Mouse (Mus musculus) embryo, embryonic 9.5 days (tissue): ENCODE measurements around the gene Acsm5.

Experiments
- DNase-seq: peaks from one replicate; pipeline ENCODE4 v3.0.0-alpha.2; 2017; ENCODE audit errors: extremely low spot score

The Acsm5 gene

GRCm38 (mm10) chr7:119519163-119519562 lies at the start of gene Acsm5:
Gene Acsm5, plus strand, starts transcription at chr7:119519463.
- no peak for DNase-seq

GRCm38 (mm10) chr7:119476500-119477389 lies 42.5 kb upstream of the Acsm5 start:
- peak; percentile 5 for DNase-seq

DNA sequence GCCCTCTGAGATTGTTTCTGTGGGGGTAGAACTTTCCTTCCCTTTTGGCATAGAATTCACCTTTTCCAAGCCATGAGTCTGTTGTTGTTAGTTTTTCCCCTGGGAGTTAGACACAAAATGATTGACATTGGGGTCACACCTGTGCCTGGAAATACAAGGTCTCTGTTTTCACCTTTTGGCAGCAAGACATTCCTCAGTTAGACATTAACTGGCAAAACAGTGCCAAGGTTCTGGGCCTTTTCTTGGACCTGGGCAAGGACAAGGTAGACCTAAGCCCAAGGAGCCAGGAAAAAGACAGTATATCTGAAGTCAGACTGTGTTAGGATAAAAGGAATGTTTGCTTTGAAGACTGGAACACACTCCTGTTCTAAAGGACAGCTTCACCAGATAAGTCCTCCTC lies 40.0 kb upstream of the Acsm5 start, which contains the start of gene Umod:
Gene Umod (minus strand): TSS at position 27 of the 400 bp plus-strand sequence.
- no peak for DNase-seq

GRCm38 (mm10) chr7:119484154-119484553 lies 35.1 kb upstream of the Acsm5 start:
- no peak for DNase-seq

DNA sequence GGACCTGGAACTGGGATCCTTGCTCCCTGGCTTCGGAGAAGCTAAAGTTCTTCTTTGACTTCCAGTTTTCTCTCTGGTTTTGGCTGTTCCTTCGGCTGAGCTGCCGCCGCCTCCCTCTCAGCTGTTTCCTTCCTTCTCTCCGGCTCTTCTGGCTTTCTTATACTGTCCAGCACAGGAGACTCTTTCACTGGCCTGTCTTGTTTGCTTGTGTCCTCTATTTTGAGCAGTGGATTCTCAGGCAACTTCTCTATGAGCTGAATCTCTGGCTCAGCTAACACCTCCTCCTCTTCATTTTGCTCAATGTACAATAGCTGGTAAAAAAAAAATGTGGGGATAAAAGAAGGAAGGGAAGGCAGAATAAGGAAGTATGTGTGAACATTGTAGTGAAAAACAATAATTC lies 32.6 kb upstream of the Acsm5 start:
- no peak for DNase-seq

DNA sequence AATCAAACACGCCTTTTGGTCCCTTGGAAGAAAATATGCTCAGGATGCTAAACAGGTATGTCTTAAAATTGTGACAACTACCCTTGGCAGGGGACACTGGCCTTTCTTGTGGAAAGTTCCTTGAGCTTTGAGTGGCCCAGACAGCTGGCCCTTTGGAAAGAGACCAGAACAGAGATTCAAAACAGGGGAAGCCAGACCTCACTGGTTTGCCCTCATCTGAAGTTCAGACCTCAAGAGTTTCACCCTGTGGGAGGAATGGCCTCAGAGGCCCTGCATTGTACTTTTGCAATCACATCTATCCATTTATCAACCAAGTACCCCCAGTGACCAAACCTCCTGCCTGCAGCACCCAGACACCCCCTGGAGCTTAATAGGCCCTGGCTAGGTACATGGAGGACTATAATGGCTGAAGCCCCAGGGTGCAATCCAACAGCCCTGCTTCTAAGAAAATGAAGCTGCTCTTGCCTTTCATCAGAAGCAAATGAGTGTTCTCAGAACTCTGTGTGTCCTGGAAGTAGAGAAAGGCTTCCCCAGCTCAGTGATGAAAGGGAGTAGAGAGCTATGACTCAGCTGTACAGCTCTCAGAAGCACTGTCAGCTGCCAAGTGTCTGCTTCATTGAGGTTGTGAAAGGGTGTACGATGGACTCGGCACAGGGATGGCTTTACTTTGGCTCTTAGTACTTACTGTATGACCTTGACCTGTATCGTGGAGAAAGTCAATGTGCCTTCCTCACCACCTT lies 29.1 kb upstream of the Acsm5 start:
- DNase-seq = no peak

DNA sequence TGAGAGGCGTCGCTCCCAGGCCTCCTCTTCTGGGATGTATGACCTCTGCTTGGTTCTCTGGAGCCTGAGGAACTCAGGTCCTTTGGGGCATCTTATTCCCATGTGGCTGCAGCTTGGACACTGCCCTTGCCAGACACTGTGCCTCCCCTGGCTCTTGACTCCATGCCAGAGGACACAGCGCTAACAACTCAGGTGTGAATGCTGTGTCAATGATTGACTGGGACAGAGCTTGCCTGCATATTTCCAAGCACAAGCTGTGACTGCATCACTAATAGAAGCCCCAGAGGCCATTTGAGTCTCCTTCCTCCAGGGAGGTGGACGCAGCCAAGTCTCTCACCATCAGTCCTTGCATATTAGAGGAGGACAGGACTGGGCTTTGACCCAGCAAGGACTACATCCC lies 8.1 kb upstream of the Acsm5 start:
- DNase-seq = no peak

DNA sequence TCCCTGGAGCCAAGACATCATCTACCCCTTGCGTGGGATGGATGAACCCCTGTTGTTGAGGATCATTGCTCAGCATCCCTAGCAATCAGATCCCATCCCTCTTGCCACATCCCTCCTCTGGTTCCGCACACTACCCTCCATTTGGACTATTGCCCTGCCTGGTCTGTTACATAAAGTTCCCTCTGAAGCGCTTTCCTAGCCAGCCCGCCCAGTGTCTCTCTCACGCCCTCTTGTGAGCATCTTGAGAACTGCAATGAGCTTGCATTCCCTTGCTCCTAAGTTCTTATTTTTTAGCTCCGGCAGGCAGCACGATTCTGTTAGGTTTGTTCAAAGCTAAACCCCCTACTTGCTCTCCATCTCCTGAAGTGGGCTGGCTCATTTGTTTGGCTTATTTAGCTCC lies 6.2 kb upstream of the Acsm5 start:
- peak; percentile 42 for DNase-seq

- peak; percentile 31 for DNase-seq
Observed at GRCm38 (mm10) chr7:119515492-119516271, 3.6 kb upstream of the Acsm5 start.

- no peak for DNase-seq
Observed at GRCm38 (mm10) chr7:119516272-119516558, 3.0 kb upstream of the Acsm5 start.

DNA sequence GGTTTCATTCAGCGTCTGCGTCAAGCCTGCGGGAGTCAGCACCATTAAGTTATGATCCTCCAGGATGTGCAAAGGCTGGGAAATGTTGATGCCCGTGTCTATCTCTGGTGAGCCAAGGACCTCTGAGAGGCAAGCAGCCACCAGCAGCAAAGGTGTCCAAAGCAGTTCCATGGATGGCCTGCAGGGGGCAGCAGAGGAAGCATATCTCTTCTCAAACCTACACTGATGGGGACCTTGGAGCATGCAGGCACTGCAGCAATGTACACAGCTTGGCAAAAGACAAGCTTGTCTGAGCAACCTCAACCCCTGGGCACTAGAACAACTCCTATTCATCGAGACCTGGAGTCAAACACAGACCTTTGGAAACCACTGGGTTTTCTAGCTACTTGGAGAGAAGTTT lies 391 bp downstream of the Acsm5 start:
- peak; percentile 66 for DNase-seq

GRCm38 (mm10) chr7:119521816-119522215 lies 2.6 kb downstream of the Acsm5 start:
- DNase-seq = no peak

GRCm38 (mm10) chr7:119522385-119522784 lies 3.1 kb downstream of the Acsm5 start:
- no peak for DNase-seq

- DNase-seq = no peak
Observed at GRCm38 (mm10) chr7:119523389-119523788, 4.1 kb downstream of the Acsm5 start, which contains the start of gene Pdilt. Gene Pdilt, minus strand, starts transcription at chr7:119523489.

DNA sequence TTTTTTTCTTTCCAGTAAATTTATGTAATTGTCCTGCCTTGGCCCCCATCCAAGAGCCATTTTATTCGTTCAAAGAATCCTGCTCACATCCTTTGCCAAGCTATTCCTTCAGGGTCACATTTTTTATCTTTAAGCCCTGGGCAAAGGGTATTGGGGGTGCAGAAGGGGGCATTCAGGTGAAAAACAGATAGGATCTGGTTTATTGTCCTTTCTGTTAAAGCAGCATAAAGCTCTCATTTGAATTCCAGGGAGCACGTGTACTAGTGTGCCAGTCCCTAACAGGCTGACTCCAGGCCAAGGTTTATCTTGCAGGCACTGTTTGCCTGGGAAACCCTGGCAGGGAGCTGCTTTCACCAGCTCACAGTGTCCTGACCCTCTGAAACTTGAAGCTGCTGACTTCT lies 6.6 kb downstream of the Acsm5 start:
- DNase-seq = no peak

GRCm38 (mm10) chr7:119526486-119526885 lies 7.2 kb downstream of the Acsm5 start:
- DNase-seq = no peak

- DNase-seq = no peak
Observed at GRCm38 (mm10) chr7:119527135-119527534, 7.9 kb downstream of the Acsm5 start.

DNA sequence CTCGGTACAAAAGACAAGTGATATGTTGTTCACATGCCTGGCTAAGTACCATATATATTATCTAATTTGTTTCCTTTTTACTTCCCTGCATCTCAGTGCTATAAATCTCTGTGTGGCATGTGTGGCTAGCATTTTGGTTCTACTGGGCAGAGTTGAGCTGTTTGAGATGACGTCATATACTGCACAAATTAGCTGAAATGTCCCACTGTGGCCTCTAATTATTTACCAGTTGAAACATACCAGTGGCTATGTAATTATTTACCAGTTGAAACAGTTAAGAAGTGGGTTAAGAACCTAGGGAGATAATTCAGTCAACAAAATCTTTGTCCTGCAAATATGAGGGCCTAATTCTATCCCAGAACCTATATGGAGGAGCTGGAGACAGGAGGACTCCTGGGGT lies 8.3 kb downstream of the Acsm5 start:
- no peak for DNase-seq

DNA sequence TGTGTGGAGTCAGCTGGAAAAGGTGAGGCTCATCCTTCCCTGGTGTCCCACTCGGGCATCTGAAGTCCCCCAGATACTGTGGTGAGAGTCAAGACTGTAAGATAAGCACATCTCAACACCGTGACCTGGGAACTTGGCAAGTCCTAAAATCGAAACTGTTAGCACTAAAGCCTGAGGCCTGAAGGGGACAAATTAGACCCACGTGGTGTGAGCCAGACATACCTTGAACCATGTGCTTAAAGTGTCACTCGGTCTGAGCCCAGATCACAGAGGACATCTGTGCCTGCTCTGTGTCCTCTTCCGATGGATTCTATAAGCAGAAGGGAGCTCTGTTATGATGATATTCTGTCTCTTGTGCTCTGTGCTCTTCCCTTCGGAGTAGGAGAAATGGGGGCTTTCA lies 9.4 kb downstream of the Acsm5 start:
- no peak for DNase-seq

- DNase-seq = no peak
Observed at GRCm38 (mm10) chr7:119532924-119533323, 13.7 kb downstream of the Acsm5 start.

DNA sequence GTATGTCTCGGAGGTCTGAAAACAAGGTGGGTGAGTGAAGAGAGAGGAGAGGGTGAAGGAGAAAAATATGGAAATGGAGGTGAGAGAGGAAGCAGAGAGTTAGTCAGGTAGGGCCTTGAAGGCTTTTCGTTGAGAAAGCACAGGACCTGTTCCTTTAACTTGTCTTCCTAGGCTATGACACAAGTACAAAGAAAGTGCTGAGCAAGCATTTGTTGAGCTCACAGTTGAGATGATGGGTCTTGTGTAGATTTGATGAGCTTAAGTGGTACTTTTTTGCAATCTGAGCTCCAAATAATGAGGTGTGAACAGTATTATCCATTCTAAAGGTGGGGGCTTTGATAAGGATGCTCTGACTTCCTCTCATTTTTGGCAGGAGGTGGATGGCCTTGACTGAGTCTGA lies 15.1 kb downstream of the Acsm5 start:
- DNase-seq = no peak

- no peak for DNase-seq
Observed at GRCm38 (mm10) chr7:119542445-119542844, 23.2 kb downstream of the Acsm5 start.
